ENCODE assay signal across 12 mouse cellular contexts in genomic region chr8:34455376-34455775, GRCm38 (mm10).
DNase-seq lines count a peak whose midpoint lies in the region; ATAC-seq lines count a peak whose summit lies in the region.
"Had no signal": no experiment of that assay in that cellular context is flagged by ENCODE, and none has a peak within 500 bp of the region (broad histone marks: within the 10 kb centered on the region; RNA-seq: fewer than 3 reads in every experiment).

No protein-coding gene starts in this region.

- H3K36me3 ChIP-seq in heart, embryonic 10.5 days: peaks cover 2% of the 10 kb centered on the region; the same call in 1 of the 2 replicates
- no peaks in the 10 kb centered on the region for H3K36me3 ChIP-seq in intestine, embryonic 16.5 days (ENCODE audit: control insufficient read depth, insufficient read depth, low read length)
- no peaks in the 10 kb centered on the region for H3K36me3 ChIP-seq in midbrain, embryonic 15.5 days (replicated peaks)
- H3K36me3 ChIP-seq: lung, embryonic 15.5 days had no signal

- intact Hi-C loops in heart, postnatal 10 days (cut with DNase I): no loop called here

- peak; percentile 36 to 47 for DNase-seq in heart, postnatal 10 days
- no peak for DNase-seq in heart, embryonic 10.5 days (ENCODE audit: low spot score)
- peak; percentile 10 for DNase-seq in lung, postnatal 36 days
- DNase-seq in lung, postnatal 25 days (ENCODE audit: low spot score): no peak
- peak; percentile 4 to 54 for DNase-seq in spleen, postnatal 10 days (ENCODE audit: low spot score in 2 of 2)
- DNase-seq in gastrocnemius, postnatal 10 days: no peak
- DNase-seq: adrenal gland, postnatal 25 days; cerebellum, adult 2 months had no signal

- no peak overlapping the region for H3K27ac ChIP-seq in heart, embryonic 10.5 days
- H3K27ac ChIP-seq in intestine, embryonic 16.5 days (ENCODE audit: low read length): no peak overlapping the region
- no peak overlapping the region for H3K27ac ChIP-seq in midbrain, embryonic 15.5 days
- H3K27ac ChIP-seq: lung, embryonic 15.5 days had no signal

- H3K4me1 ChIP-seq in heart, embryonic 10.5 days: peaks cover 22% of the 10 kb centered on the region
- H3K4me1 ChIP-seq in intestine, embryonic 16.5 days (ENCODE audit: control insufficient read depth, insufficient read depth, low read length): no peaks in the 10 kb centered on the region; the same call in 1 of the 2 replicates
- peaks cover 11% of the 10 kb centered on the region for H3K4me1 ChIP-seq in midbrain, embryonic 15.5 days
- H3K4me1 ChIP-seq: lung, embryonic 15.5 days had no signal

- no peaks in the 10 kb centered on the region for H3K27me3 ChIP-seq in heart, embryonic 10.5 days (ENCODE audit: insufficient read depth, poor library complexity, severe bottlenecking)
- no peaks in the 10 kb centered on the region for H3K27me3 ChIP-seq in intestine, embryonic 16.5 days (replicated peaks; ENCODE audit: control insufficient read depth, insufficient read depth, low read length)
- H3K27me3 ChIP-seq in midbrain, embryonic 15.5 days (replicated peaks): no peaks in the 10 kb centered on the region
- H3K27me3 ChIP-seq: lung, embryonic 15.5 days had no signal

- H3K9me3 ChIP-seq in heart, embryonic 10.5 days: peaks cover 4% of the 10 kb centered on the region; the same call in 1 of the 2 replicates
- no peaks in the 10 kb centered on the region for H3K9me3 ChIP-seq in intestine, embryonic 16.5 days (ENCODE audit: control insufficient read depth, low read length)
- no peaks in the 10 kb centered on the region for H3K9me3 ChIP-seq in midbrain, embryonic 15.5 days
- H3K9me3 ChIP-seq: lung, embryonic 15.5 days had no signal

- no peak overlapping the region for H3K4me2 ChIP-seq in intestine, embryonic 16.5 days (ENCODE audit: low read depth, low read length)
- no peak overlapping the region for H3K4me2 ChIP-seq in midbrain, embryonic 15.5 days
- H3K4me2 ChIP-seq: lung, embryonic 15.5 days had no signal

- WGBS in heart, embryonic 10.5 days: 86% methylated on average over 14 of the region's 14 CpGs
- WGBS in intestine, embryonic 16.5 days: 63% methylated on average over 14 of the region's 14 CpGs
- WGBS in midbrain, embryonic 15.5 days: 83% methylated on average over 14 of the region's 14 CpGs

- ATAC-seq in intestine, embryonic 16.5 days: peak; percentile 74
- ATAC-seq in midbrain, embryonic 15.5 days (replicated peaks): no peak
- ATAC-seq: forebrain, embryonic 16.5 days had no signal

- H3K9ac ChIP-seq in intestine, embryonic 16.5 days (ENCODE audit: low read depth, low read length): no peak overlapping the region
- no peak overlapping the region for H3K9ac ChIP-seq in midbrain, embryonic 15.5 days
- H3K9ac ChIP-seq: lung, embryonic 15.5 days had no signal

- H3K4me3 ChIP-seq in heart, embryonic 10.5 days: no peak overlapping the region
- H3K4me3 ChIP-seq in intestine, embryonic 16.5 days (ENCODE audit: low read length): no peak overlapping the region
- no peak overlapping the region for H3K4me3 ChIP-seq in midbrain, embryonic 15.5 days
- H3K4me3 ChIP-seq: lung, embryonic 15.5 days had no signal

Comparison
In these comparisons a context has a peak if more than half of its experiments do, and no peak if none do; other contexts are left out.
1. DNase-seq: peak in heart, postnatal 10 days (2 of 2), lung, postnatal 36 days (single experiment) and spleen, postnatal 10 days (2 of 2); none in heart, embryonic 10.5 days (single experiment), lung, postnatal 25 days (single experiment) and gastrocnemius, postnatal 10 days (single experiment).